Mouse (Mus musculus) spleen, adult 10 weeks (tissue): ENCODE data around the gene Pogk. TPM values are rescaled to one million over a fixed set of nuclear protein-coding genes. Genes with fewer than 3 reads are reported as not detected.

Experiments used
- polyA plus RNA-seq: library from polyadenylated mRNA; stranded (reverse); fragments of 350-450 nt; fragmentation: Illumina TruSeq; extraction: RNeasy Lipid Tissue Mini Kit (QIAGEN cat#74804); gene quantifications from one replicate; pipeline ENCODE4 v1.2.3, GENCODE M21; 2015; ENCODE audit warnings: low replicate concordance; ENCODE audit not compliant: insufficient read depth

Gene Pogk
- polyA plus RNA-seq: 11.4 TPM

GRCm38 (mm10) chr1:166409701-166410220, at the start of gene Pogk:
Gene Pogk (minus strand): TSS chr1:166409863.

GRCm38 (mm10) chr1:166379013-166379629, 30.5 kb downstream of the Pogk start, which contains the start of gene Tada1:
Gene Tada1 (plus strand): TSS chr1:166379097.

Other genes starting within 250 kb of the Pogk start
- not detected for gene Mael, start 171.1 kb downstream of the Pogk start, polyA plus RNA-seq
- 0.93 TPM for gene Ildr2, start 155.7 kb downstream of the Pogk start, polyA plus RNA-seq
- 36.4 TPM for gene Tada1, start 30.8 kb downstream of the Pogk start, polyA plus RNA-seq
- gene Gm4846, start 87.7 kb upstream of the Pogk start, polyA plus RNA-seq: not detected
- not detected for gene Gm4847, start 237.8 kb upstream of the Pogk start, polyA plus RNA-seq